Mouse (Mus musculus): ENCODE data around the gene Ubxn4. TPM values are rescaled to one million over a fixed set of nuclear protein-coding genes. Genes with fewer than 3 reads are reported as not detected.
"Not testable (repeated sequence)": the region's sequence is repeated elsewhere in the genome, so short reads cannot be mapped to it uniquely, and the experiment has no call there.

Ubxn4 gene
- polyA plus RNA-seq (2015; fragmentation: Nextera tagmentation; extraction: Ambion mirVana): 55.0 and 57.6 TPM in 2 replicates

- Histone ChIP-seq H3K9me3 (replicated peaks) (no peaks in the 10 kb centered on the region), H3K27me3 (no peaks in the 10 kb centered on the region), H3K4me1 (replicated peaks) (peaks cover 10% of the 10 kb centered on the region), H3K4me2 (peak within 1 kb of the TSS; percentile 72), H3K9ac (peak within 1 kb of the TSS; percentile 91), H3K4me3 (peak within 1 kb of the TSS; percentile 84), H3K36me3 (no peaks in the 10 kb centered on the region), H3K27ac (peak within 1 kb of the TSS; percentile 93)
- no peak for ATAC-seq (replicated peaks; ENCODE audit: insufficient number of reproducible peaks, insufficient read depth, low FRiP score, low read depth)
- WGBS: 11% methylated on average over 10 of the region's 10 CpGs
Measured at GRCm38 (mm10) chr1:128243627-128243995, at the start of gene Ubxn4. Gene Ubxn4, plus strand, starts transcription at chr1:128243964.

GRCm38 (mm10) chr1:128194011-128194410 is 49.8 kb upstream of the Ubxn4 start:
- Histone ChIP-seq H3K9ac (no peak overlapping the region), H3K36me3 (peaks cover 32% of the 10 kb centered on the region), H3K4me3 (no peak overlapping the region), H3K9me3 (replicated peaks) (no peaks in the 10 kb centered on the region), H3K4me2 (no peak overlapping the region), H3K4me1 (replicated peaks) (peaks cover 5% of the 10 kb centered on the region; the same call in 1 of the 2 replicates), H3K27ac (no peak overlapping the region), H3K27me3 (no peaks in the 10 kb centered on the region)
- ATAC-seq (replicated peaks; ENCODE audit: insufficient number of reproducible peaks, insufficient read depth, low FRiP score, low read depth): no peak
- 60% methylated on average over 2 of the region's 2 CpGs for WGBS

GRCm38 (mm10) chr1:128197353-128197752 is 46.4 kb upstream of the Ubxn4 start:
- Histone ChIP-seq H3K4me3 (no peak overlapping the region), H3K27ac (no peak overlapping the region), H3K4me2 (no peak overlapping the region), H3K36me3 (peaks cover 28% of the 10 kb centered on the region), H3K4me1 (replicated peaks) (peaks cover 5% of the 10 kb centered on the region; the same call in 1 of the 2 replicates), H3K9me3 (replicated peaks) (no peaks in the 10 kb centered on the region), H3K9ac (no peak overlapping the region), H3K27me3 (no peaks in the 10 kb centered on the region)
- ATAC-seq (replicated peaks; ENCODE audit: insufficient number of reproducible peaks, insufficient read depth, low FRiP score, low read depth): no peak
- 93% methylated on average over 1 of the region's 1 CpGs for WGBS

- Histone ChIP-seq H3K4me2 (no peak overlapping the region), H3K27me3 (no peaks in the 10 kb centered on the region), H3K9ac (no peak overlapping the region), H3K27ac (no peak overlapping the region), H3K4me1 (replicated peaks) (no peaks in the 10 kb centered on the region), H3K9me3 (replicated peaks) (no peaks in the 10 kb centered on the region), H3K4me3 (no peak overlapping the region), H3K36me3 (peaks cover 28% of the 10 kb centered on the region)
- 35% methylated on average over 5 of the region's 5 CpGs for WGBS
- peak; percentile 76 for ATAC-seq (replicated peaks; ENCODE audit: insufficient number of reproducible peaks, insufficient read depth, low FRiP score, low read depth)
Measured at GRCm38 (mm10) chr1:128213261-128213660, 30.5 kb upstream of the Ubxn4 start.

GRCm38 (mm10) chr1:128221886-128222285 is 21.9 kb upstream of the Ubxn4 start:
- Histone ChIP-seq H3K27ac (no peak overlapping the region), H3K36me3 (peaks cover 42% of the 10 kb centered on the region), H3K4me2 (no peak overlapping the region), H3K27me3 (no peaks in the 10 kb centered on the region), H3K4me1 (replicated peaks) (no peaks in the 10 kb centered on the region), H3K4me3 (no peak overlapping the region), H3K9ac (no peak overlapping the region), H3K9me3 (replicated peaks) (no peaks in the 10 kb centered on the region)
- no peak for ATAC-seq (replicated peaks; ENCODE audit: insufficient number of reproducible peaks, insufficient read depth, low FRiP score, low read depth)
- whole genome bisulfite sequencing: 89% methylated on average over 2 of the region's 2 CpGs

- Histone ChIP-seq H3K4me1 (replicated peaks) (no peaks in the 10 kb centered on the region), H3K36me3 (peaks cover 43% of the 10 kb centered on the region), H3K4me3 (no peak overlapping the region), H3K9ac (no peak overlapping the region), H3K9me3 (replicated peaks) (no peaks in the 10 kb centered on the region), H3K27ac (no peak overlapping the region), H3K27me3 (no peaks in the 10 kb centered on the region), H3K4me2 (no peak overlapping the region)
- 84% methylated on average over 1 of the region's 1 CpGs for WGBS
- no peak for ATAC-seq (replicated peaks; ENCODE audit: insufficient number of reproducible peaks, insufficient read depth, low FRiP score, low read depth)
Measured at GRCm38 (mm10) chr1:128223304-128223703, 20.5 kb upstream of the Ubxn4 start.

GRCm38 (mm10) chr1:128235181-128235580 is 8.6 kb upstream of the Ubxn4 start:
- Histone ChIP-seq H3K4me1 (replicated peaks) (no peaks in the 10 kb centered on the region), H3K27me3 (no peaks in the 10 kb centered on the region)

GRCm38 (mm10) chr1:128243996-128244726 is 397 bp downstream of the Ubxn4 start:
- Histone ChIP-seq H3K4me3 (peak overlapping the region; percentile 84), H3K9me3 (replicated peaks) (no peaks in the 10 kb centered on the region), H3K27ac (peak overlapping the region; percentile 93), H3K4me2 (peak overlapping the region; percentile 72), H3K27me3 (no peaks in the 10 kb centered on the region), H3K9ac (peak overlapping the region; percentile 91), H3K36me3 (no peaks in the 10 kb centered on the region), H3K4me1 (replicated peaks) (peaks cover 10% of the 10 kb centered on the region)
- WGBS: under 1% methylated on average over 71 of the region's 71 CpGs
- ATAC-seq (replicated peaks; ENCODE audit: insufficient number of reproducible peaks, insufficient read depth, low FRiP score, low read depth): peak; percentile 95

More at GRCm38 (mm10) chr1:128235181-128235580, 8.6 kb upstream of the Ubxn4 start:
- Histone ChIP-seq H3K4me2 (no peak overlapping the region), H3K4me3 (no peak overlapping the region), H3K9me3 (replicated peaks) (no peaks in the 10 kb centered on the region), H3K27ac (no peak overlapping the region), H3K36me3 (peaks cover 65% of the 10 kb centered on the region), H3K9ac (no peak overlapping the region)
- 93% methylated on average over 4 of the region's 4 CpGs for WGBS
- ATAC-seq (replicated peaks; ENCODE audit: insufficient number of reproducible peaks, insufficient read depth, low FRiP score, low read depth): no peak

GRCm38 (mm10) chr1:128244727-128245355 is 1.1 kb downstream of the Ubxn4 start:
- Histone ChIP-seq H3K9me3 (replicated peaks) (no peaks in the 10 kb centered on the region), H3K4me3 (peak overlapping the region; percentile 84), H3K4me1 (replicated peaks) (peaks cover 10% of the 10 kb centered on the region), H3K27ac (peak overlapping the region; percentile 93), H3K36me3 (no peaks in the 10 kb centered on the region), H3K9ac (peak overlapping the region; percentile 91), H3K4me2 (peak overlapping the region; percentile 72), H3K27me3 (no peaks in the 10 kb centered on the region)
- ATAC-seq (replicated peaks; ENCODE audit: insufficient number of reproducible peaks, insufficient read depth, low FRiP score, low read depth): peak; percentile 54
- WGBS: 1% methylated on average over 19 of the region's 19 CpGs

GRCm38 (mm10) chr1:128267061-128267460 is 23.3 kb downstream of the Ubxn4 start:
- 79% methylated on average over 7 of the region's 7 CpGs for WGBS
- H3K9ac ChIP-seq; H3K27me3 ChIP-seq; H3K27ac ChIP-seq; H3K4me2 ChIP-seq; H3K4me1 ChIP-seq (replicated peaks); H3K9me3 ChIP-seq (replicated peaks); ATAC-seq (replicated peaks; ENCODE audit: insufficient number of reproducible peaks, insufficient read depth, low FRiP score, low read depth); H3K4me3 ChIP-seq: not testable (repeated sequence)
- peaks cover 80% of the 10 kb centered on the region for H3K36me3 ChIP-seq

- WGBS: 89% methylated on average over 3 of the region's 3 CpGs
- peaks cover 89% of the 10 kb centered on the region for H3K36me3 ChIP-seq
Measured at GRCm38 (mm10) chr1:128270731-128271130, 27.0 kb downstream of the Ubxn4 start.

More at GRCm38 (mm10) chr1:128270731-128271130, 27.0 kb downstream of the Ubxn4 start:
- Histone ChIP-seq H3K9ac (no peak overlapping the region), H3K27ac (no peak overlapping the region), H3K4me1 (replicated peaks) (no peaks in the 10 kb centered on the region), H3K27me3 (no peaks in the 10 kb centered on the region), H3K4me3 (no peak overlapping the region), H3K9me3 (replicated peaks) (no peaks in the 10 kb centered on the region), H3K4me2 (no peak overlapping the region)
- ATAC-seq (replicated peaks; ENCODE audit: insufficient number of reproducible peaks, insufficient read depth, low FRiP score, low read depth): no peak
